Mouse (Mus musculus) thymus, postnatal 10 days (tissue): ENCODE results near the gene B3galnt2.
"Not testable (repeated sequence)": the region's sequence is repeated elsewhere in the genome, so short reads cannot be mapped to it uniquely, and the experiment has no call there.

Experiments used
- DNase-seq, 2 experiments: peaks; one replicate each; pipeline ENCODE4 v3.0.0; 2021; ENCODE audit warnings: low spot score in 2 of 2

B3galnt2 gene

GRCm38 (mm10) chr13:14006056-14006455, 51.8 kb downstream of the B3galnt2 start:
- no peak for DNase-seq

GRCm38 (mm10) chr13:14011454-14011995, 57.3 kb downstream of the B3galnt2 start:
- no peak for DNase-seq

- DNase-seq: no peak
Observed at GRCm38 (mm10) chr13:14014001-14014400, 59.7 kb downstream of the B3galnt2 start.

DNA sequence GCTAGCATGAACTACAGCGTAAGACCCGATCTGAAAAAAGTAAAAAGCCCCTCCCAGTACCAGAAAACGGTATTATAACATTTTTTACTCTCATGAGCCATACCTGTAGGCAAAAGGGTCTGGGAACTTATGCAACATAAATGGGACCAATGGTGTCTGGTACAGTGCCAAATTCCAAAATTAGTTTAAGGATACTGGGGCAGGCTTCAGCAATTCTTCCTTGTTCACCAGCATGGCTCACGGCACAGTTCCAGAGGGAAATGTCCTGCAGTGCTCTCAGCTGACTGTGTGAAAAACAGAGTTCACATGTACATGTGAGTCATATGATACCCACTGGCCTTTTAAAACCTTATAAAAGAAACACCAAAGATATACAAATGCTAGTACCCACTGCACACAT, 60.3 kb downstream of the B3galnt2 start:
- no peak for DNase-seq

GRCm38 (mm10) chr13:14015609-14016008, 61.3 kb downstream of the B3galnt2 start:
- no peak for DNase-seq

DNA sequence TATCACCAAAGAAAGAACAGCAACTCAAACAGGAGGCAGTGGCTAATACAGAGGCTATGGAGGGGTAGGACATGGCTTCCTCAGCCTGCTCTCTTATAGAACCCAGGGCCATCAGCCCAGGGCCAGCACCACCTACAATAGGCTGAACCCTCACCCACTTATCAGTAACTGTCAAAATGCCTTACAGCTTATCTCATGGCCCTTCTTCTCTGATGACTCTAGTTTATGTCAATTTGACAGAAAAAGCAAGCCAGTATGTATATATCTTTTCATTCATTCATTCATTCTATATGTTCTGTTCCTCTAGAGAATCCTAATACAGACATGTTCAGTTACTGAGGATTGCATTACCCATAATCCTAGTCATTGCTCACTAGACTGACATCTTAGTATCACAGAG, 64.0 kb downstream of the B3galnt2 start:
- DNase-seq: no peak

DNA sequence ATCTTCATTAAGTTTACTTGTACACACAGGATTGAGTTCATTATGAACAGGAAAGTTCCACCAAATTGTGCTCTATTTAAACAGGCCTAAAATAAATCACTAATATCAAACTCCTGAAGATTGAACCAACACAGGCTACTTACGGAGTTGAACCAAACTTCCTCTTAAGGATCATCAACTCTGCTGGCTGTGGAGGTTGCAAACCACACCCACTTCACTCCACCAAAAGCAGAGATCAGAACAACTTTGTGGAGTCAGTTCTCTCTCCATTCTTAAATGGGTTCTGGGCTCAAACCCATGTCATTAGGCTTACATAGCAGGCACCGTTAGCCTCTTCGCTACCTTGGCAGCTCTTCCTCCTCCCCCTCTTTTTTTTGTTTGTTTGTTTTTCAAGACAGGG, 64.6 kb downstream of the B3galnt2 start:
- no peak for DNase-seq

DNA sequence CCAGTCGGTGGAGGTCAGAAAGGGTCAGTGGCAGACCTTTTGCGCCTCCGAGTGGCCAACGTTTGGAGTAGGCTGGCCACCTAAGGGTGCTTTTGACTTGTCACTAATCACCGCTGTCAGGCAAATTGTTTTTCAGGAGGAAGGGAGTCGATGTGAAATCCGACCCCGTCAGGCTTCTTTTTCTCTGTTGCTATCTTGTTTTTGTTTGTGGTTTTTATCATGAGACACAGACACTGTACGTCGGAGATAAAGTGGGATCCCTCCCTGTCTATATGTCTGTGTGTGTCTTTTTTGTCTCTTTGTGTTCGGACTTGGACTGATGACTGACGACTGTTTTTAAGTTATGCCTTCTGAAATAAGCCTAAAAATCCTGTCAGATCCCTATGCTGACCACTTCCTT, 67.1 kb downstream of the B3galnt2 start:
- DNase-seq: not testable (repeated sequence)

DNA sequence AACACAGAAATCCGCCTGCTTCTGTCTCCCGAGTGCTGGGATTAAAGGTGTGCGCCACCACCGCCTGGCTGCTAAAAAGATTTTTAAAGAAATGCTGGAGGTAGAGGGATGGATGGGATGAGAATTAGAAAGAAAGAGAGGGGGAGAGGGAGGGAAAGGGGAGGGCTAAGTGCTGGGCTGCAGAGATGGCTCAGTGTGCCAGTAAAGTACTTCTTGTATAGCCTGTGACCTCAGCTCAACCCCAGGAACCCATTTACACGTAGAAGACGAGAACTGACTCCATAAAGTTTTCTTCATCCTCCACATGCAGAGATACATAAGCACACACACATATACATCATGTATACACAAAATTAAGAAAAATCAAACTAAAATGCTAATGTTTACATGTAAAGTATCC, 71.3 kb downstream of the B3galnt2 start:
- DNase-seq: no peak

- DNase-seq: no peak
Observed at GRCm38 (mm10) chr13:14026154-14026820, 72.0 kb downstream of the B3galnt2 start.

DNA sequence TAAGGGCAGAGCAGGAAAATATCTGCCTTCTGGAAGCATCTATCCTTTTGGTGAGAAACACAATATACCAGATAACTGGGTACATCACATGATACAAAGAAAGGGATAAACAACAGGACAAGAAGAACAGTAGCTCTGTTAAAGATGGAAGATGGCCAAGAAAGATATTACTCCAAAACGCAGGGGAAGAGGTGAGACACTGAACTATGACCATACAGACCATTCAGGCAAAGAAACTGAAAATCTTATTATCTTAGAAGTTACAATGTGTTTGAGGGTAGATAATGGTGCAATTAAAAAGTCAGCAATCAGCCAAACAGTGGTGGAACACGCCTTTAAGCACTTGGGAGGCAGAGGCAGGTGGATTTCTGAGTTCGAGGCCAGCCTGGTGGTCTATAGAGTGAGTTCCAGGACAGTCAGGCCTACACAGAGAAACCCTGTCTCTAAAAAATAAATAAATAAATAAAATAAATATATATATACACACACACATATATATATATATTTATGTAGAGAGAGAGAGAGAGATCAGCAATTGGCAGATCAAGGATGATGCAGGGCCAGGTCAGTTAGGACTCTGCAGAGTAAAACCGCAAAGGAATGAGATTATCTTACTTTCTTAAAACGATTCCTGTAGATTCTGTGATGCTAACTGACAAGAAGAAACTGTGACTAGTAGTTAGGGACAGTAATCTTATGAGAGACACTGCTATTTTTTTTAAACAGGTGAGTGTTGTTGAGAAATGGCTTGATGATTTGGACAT, 79.2 kb downstream of the B3galnt2 start:
- DNase-seq: no peak

- no peak for DNase-seq
Observed at GRCm38 (mm10) chr13:14034073-14034348, 79.7 kb downstream of the B3galnt2 start.

- not testable (repeated sequence) for DNase-seq
Observed at GRCm38 (mm10) chr13:14035352-14035751, 81.1 kb downstream of the B3galnt2 start.

GRCm38 (mm10) chr13:14035875-14036630, 81.8 kb downstream of the B3galnt2 start:
- DNase-seq: no peak

- no peak for DNase-seq
Observed at GRCm38 (mm10) chr13:14038911-14039291, 84.6 kb downstream of the B3galnt2 start.

DNA sequence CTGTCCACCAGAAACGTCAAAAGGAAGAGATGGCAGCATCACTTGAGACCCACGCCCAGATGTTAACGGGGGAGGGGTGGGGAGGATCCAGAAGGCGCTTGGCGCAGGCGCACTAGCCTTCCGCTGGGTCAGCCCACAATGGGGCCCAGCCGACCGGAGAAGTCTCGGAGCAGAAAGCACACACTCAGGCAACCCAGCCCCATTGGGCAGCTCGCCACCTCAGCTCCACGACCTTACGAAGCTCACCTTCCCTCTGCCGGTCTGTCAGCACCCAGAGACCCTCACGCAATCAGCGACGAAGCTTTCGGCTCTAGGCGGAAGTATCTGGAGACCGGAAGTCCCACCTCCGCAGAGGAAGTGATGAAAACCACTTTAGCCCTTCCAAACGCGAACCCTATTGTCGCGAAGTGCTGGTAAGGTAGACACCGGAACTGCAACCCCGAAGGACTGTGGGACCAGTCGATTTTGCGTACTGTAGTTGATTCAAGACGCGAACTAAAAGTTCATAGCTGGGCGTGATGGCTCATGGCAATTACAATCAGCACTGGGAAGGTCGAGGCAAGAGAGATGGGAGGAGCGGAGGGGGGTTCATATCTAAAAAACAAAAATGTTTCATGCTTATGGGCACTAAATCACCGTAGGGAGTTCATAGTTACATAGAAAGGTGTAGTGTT, 85.2 kb downstream of the B3galnt2 start, which contains the start of gene Tbce:
Gene Tbce, minus strand, starts transcription at position 347 of the 674 bp plus-strand sequence.
- peak; percentile 86 to 88 for DNase-seq

DNA sequence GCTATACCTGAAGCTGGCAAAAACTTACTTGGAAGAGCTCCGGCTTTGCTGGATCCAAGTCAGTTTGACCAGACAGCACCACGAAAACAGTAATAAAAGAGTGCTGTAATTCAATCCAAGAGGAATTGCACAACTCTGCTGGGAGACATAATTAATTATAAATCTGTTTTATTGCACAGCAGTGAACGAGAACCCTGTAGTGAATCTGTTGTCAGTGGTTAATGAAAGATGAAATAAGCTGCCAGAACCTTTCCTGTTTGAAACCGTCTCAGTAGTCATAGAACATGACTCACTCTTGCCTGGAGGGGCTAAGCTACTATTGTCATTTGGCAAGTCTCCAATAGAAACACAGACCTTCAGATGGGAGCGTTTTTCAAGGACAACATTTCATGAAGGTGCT, 85.9 kb downstream of the B3galnt2 start:
- no peak for DNase-seq

DNA sequence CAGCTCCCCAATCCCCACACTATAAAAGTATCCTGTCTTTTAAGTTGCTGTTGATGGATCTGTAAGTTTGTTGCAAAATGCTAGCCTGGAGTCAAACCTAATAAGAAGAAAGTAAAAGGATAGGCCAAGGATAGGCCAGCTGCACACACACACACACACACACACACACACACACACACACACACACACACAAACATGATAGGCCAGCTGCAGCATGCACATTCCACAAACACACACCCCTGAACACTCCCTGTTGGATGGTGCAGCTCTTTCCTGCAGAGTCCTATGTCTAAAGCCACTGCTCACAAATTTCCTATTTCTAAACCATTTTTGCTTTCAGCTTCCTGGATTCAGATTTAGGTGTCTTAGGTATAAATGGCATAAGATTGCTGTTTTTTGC, 89.6 kb downstream of the B3galnt2 start:
- no peak for DNase-seq

DNA sequence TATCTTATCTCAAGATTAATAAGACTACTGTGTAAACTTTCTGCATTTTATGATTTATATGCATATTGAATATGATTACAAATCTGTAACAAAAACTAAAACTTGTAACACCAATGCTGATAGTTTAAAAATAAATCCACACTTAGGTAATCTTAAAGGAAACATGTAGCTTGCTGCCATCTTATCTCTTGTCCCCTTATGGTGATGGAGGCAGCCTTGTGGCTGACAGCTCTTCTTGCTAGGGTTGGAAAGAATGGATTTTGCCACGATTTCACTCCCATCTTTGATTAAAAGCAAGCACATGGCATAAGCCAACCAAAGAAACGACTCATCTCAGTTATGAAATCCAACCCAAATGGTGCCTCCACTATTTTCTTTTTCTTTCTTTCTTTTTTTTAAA, 90.3 kb downstream of the B3galnt2 start:
- no peak for DNase-seq
